Mouse (Mus musculus) skeletal muscle tissue, adult 2 months (tissue): ENCODE data around the gene Gm3115.
"Not testable (repeated sequence)": the region's sequence is repeated elsewhere in the genome, so short reads cannot be mapped to it uniquely, and the experiment has no call there.

Source experiments
- DNase-seq: peaks from one replicate; pipeline ENCODE4 v3.0.0-alpha.2; 2012; ENCODE audit warnings: low read depth, low spot score

Gm3115 gene

DNA sequence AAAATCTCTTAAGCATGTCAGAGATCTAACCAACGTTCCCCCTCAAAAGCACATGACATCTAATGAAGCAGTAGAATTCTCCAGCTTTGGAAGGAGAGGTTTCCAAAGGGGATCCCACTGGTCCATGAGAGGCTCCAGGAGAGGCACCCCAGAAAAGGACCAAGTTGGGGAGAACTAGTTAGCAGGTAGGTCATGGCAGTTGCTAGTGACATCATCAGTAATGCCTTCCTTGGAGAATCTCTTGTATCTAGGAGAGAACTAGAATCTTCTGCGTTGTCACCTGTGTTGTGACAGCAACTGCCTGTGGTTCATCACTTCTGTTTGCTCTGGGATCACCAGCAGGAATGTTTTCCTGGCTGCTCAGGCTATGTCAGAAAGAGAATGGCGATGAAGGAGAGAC, at the start of gene Gm3115:
TSS of gene Gm3115 (plus strand) at position 301 of the 400 bp plus-strand sequence.
- not testable (repeated sequence) for DNase-seq

DNA sequence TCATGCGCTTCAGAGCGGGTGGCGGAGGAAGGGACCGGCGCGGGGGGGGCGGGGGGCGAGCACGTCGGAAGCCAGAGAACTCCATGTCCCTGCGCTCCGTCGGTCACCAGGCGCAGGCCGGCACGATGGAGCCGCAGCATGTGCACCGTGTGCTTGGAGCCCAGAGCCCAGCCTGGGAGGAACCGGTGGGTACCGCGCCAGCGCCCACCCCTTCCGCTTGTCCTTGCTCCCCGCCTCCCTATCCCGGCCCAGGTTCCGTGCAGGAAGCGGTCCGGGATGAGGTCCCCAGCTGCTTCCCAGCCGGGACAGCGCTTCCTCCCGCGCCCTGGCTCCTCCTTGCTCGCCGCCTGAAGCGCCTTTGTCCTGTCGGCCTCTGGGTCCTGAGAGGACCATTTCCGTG, 26.5 kb downstream of the Gm3115 start, which contains the start of gene Gm8108:
TSS of gene Gm8108 (plus strand) at position 101 of the 400 bp plus-strand sequence.
- DNase-seq = peak; percentile 5

DNA sequence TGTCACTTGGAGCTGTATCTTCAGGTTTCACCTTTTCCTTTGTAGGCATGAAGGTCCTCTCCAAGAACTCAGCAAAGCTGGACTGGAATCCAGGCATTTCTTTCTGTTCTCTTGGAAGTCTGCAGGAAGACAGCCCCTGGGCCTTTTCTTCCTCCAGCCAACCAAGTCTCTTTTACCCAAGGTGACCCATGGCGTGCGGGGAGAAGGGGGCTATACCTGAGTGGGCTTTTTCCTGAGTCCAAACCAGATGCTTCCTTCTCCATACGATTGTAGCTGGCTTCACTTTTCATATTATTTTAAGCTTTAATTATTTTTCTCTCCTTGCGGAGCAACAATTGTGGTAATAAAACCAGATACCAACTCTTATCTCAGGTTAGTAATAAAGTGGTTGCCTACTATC, 57.7 kb downstream of the Gm3115 start:
- not testable (repeated sequence) for DNase-seq
